ENCODE assay signal across 22 mouse cellular contexts in the genomic region with DNA sequence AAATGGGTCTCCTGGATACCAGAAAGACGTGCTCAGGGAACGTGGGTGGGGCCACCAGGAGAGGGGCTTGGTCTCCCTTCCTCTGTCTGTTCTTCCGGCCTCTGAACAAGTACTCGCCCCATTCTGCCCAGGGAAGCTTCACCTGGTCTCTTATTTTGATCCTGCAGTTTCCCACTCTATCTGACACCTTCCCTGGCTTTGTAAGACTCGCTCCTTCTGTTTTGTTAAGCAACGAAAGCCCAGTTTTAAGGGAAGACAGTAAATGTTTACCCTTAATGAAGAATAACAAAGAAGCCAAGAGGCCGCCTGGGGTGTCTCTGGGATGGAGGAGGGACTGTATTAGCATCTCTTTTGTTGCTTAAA. TPM values are rescaled to one million over a fixed set of nuclear protein-coding genes. Genes with fewer than 3 reads are reported as not detected.
DNase-seq lines count a peak whose midpoint lies in the region; ATAC-seq and TF ChIP-seq lines count a peak whose summit lies in the region.
"Had no signal": no experiment of that assay in that cellular context is flagged by ENCODE, and none has a peak within 500 bp of the region (broad histone marks: within the 10 kb centered on the region; RNA-seq: fewer than 3 reads in every experiment).

No protein-coding gene starts in this region.

- H3K4me2 ChIP-seq in hindbrain, embryonic 14.5 days (replicated peaks), result no peak overlapping the region
- no peak overlapping the region for H3K4me2 ChIP-seq in limb, embryonic 11.5 days (ENCODE audit: low read depth, severe bottlenecking)
- no peak overlapping the region for H3K4me2 ChIP-seq in kidney, embryonic 16.5 days (replicated peaks; ENCODE audit: low read depth, low read length)
- H3K4me2 ChIP-seq: forebrain, embryonic 15.5 days; kidney, embryonic 15.5 days; midbrain, embryonic 13.5 days had no signal

- WGBS in hindbrain, embryonic 10.5 days, result 5% methylated on average over 7 of the region's 7 CpGs
- WGBS in hindbrain, embryonic 14.5 days, result 5% methylated on average over 7 of the region's 7 CpGs
- WGBS in limb, embryonic 11.5 days, result 17% methylated on average over 7 of the region's 7 CpGs
- 22% methylated on average over 7 of the region's 7 CpGs for WGBS in kidney, embryonic 16.5 days

- no peak for ATAC-seq in hindbrain, embryonic 14.5 days (ENCODE audit: low FRiP score)
- peak; percentile 51 for ATAC-seq in CD4-positive, CD25-positive, alpha-beta regulatory T cell, adult 4 months
- peak; percentile 61; the same call in 1 of the 2 replicates for ATAC-seq in G1E (ENCODE audit: extremely low read depth, insufficient number of reproducible peaks, low FRiP score, poor library complexity, severe bottlenecking)
- ATAC-seq in limb, embryonic 11.5 days (ENCODE audit: insufficient number of reproducible peaks, low FRiP score, low TSS enrichment, low read depth), result no peak
- ATAC-seq in kidney, embryonic 16.5 days (ENCODE audit: low FRiP score, low TSS enrichment), result no peak
- ATAC-seq: forebrain, embryonic 15.5 days; hindbrain, embryonic 16.5 days; liver, postnatal 0 days; midbrain, embryonic 13.5 days had no signal

- TF ChIP-seq CTCF in G1E (IDR thresholded peaks at IDR 0.05; ENCODE audit: low read depth, low read length), result no peak

- H3K9me3 ChIP-seq in hindbrain, embryonic 10.5 days, result no peaks in the 10 kb centered on the region
- H3K9me3 ChIP-seq in hindbrain, embryonic 14.5 days (ENCODE audit: control insufficient read depth, low read length), result no peaks in the 10 kb centered on the region
- no peaks in the 10 kb centered on the region for H3K9me3 ChIP-seq in G1E (replicated peaks)
- no peaks in the 10 kb centered on the region for H3K9me3 ChIP-seq in limb, embryonic 11.5 days (ENCODE audit: control insufficient read depth, low read length)
- no peaks in the 10 kb centered on the region for H3K9me3 ChIP-seq in kidney, embryonic 16.5 days (ENCODE audit: low read length)
- H3K9me3 ChIP-seq: forebrain, embryonic 15.5 days; heart, embryonic 10.5 days; kidney, embryonic 15.5 days; midbrain, embryonic 13.5 days had no signal

- peaks cover 16% of the 10 kb centered on the region for H3K4me1 ChIP-seq in hindbrain, embryonic 10.5 days (replicated peaks)
- H3K4me1 ChIP-seq in hindbrain, embryonic 14.5 days (replicated peaks; ENCODE audit: control insufficient read depth, insufficient read depth, low read length), result 0 out of 2 replicates have a peak, but pooled peaks cover 4% of the 10 kb centered on the region
- H3K4me1 ChIP-seq in G1E (ENCODE audit: insufficient read depth, low read depth, low read length), result peaks cover 49% of the 10 kb centered on the region
- H3K4me1 ChIP-seq in limb, embryonic 11.5 days (ENCODE audit: control insufficient read depth, insufficient read depth, low read length), result peaks cover 8% of the 10 kb centered on the region
- H3K4me1 ChIP-seq in kidney, embryonic 16.5 days (ENCODE audit: insufficient read depth, low read length), result peaks cover 10% of the 10 kb centered on the region
- H3K4me1 ChIP-seq: forebrain, embryonic 15.5 days had no signal

- H3K27ac ChIP-seq in hindbrain, embryonic 10.5 days, result peak overlapping the region; percentile 60; the same call in 1 of the 2 replicates
- H3K27ac ChIP-seq in hindbrain, embryonic 14.5 days, result no peak overlapping the region
- no peak overlapping the region for H3K27ac ChIP-seq in limb, embryonic 11.5 days (replicated peaks; ENCODE audit: low read depth, low read length)
- no peak overlapping the region for H3K27ac ChIP-seq in kidney, embryonic 16.5 days (ENCODE audit: low read length)
- H3K27ac ChIP-seq: forebrain, embryonic 15.5 days; heart, embryonic 10.5 days; kidney, embryonic 15.5 days; left cerebral cortex, adult 2 months; midbrain, embryonic 13.5 days had no signal

- peaks cover 25% of the 10 kb centered on the region for H3K27me3 ChIP-seq in hindbrain, embryonic 10.5 days (ENCODE audit: insufficient read depth, poor library complexity, severe bottlenecking)
- H3K27me3 ChIP-seq in hindbrain, embryonic 14.5 days (ENCODE audit: control insufficient read depth, insufficient read depth, low read length), result no peaks in the 10 kb centered on the region
- H3K27me3 ChIP-seq in G1E (ENCODE audit: insufficient read depth, low read length), result peaks cover 11% of the 10 kb centered on the region; the same call in 1 of the 2 replicates
- no peaks in the 10 kb centered on the region for H3K27me3 ChIP-seq in limb, embryonic 11.5 days (ENCODE audit: control insufficient read depth, insufficient read depth, low read length)
- no peaks in the 10 kb centered on the region for H3K27me3 ChIP-seq in kidney, embryonic 16.5 days (ENCODE audit: insufficient read depth, low read length)

- DNase-seq in hindbrain, embryonic 10.5 days (ENCODE audit: low spot score), result no peak
- no peak for DNase-seq in hindbrain, embryonic 14.5 days (ENCODE audit: low spot score)
- DNase-seq in G1E (ENCODE audit: low spot score), result no peak
- DNase-seq in limb, embryonic 11.5 days (ENCODE audit: low spot score), result no peak
- DNase-seq in cerebellum, adult 11 months, result no peak
- no peak for DNase-seq in left cerebral cortex, adult 9 months (ENCODE audit: low spot score in 2 of 2)
- DNase-seq: adrenal gland, postnatal 10 days; cerebellum, adult 8-10 months; cerebellum, postnatal 36 days; heart, postnatal 4 days; kidney, adult 11 months; left cerebral cortex, postnatal 4 days; liver, postnatal 0 days; lung, postnatal 10 days had no signal

- no peaks in the 10 kb centered on the region for H3K36me3 ChIP-seq in hindbrain, embryonic 10.5 days
- no peaks in the 10 kb centered on the region for H3K36me3 ChIP-seq in hindbrain, embryonic 14.5 days (replicated peaks; ENCODE audit: control insufficient read depth, insufficient read depth)
- H3K36me3 ChIP-seq in G1E (replicated peaks), result no peaks in the 10 kb centered on the region
- no peaks in the 10 kb centered on the region for H3K36me3 ChIP-seq in limb, embryonic 11.5 days (ENCODE audit: control insufficient read depth, insufficient read depth, low read length)
- no peaks in the 10 kb centered on the region for H3K36me3 ChIP-seq in kidney, embryonic 16.5 days (ENCODE audit: insufficient read depth, low read length)
- H3K36me3 ChIP-seq: forebrain, embryonic 15.5 days; heart, embryonic 10.5 days; kidney, embryonic 15.5 days; midbrain, embryonic 13.5 days had no signal

- no peak overlapping the region for H3K9ac ChIP-seq in hindbrain, embryonic 14.5 days
- 0 out of 2 replicates have a peak overlapping the region, but pooled peaks have one; percentile 2 for H3K9ac ChIP-seq in limb, embryonic 11.5 days (ENCODE audit: low read length)
- no peak overlapping the region for H3K9ac ChIP-seq in kidney, embryonic 16.5 days (replicated peaks; ENCODE audit: low read length)
- H3K9ac ChIP-seq: forebrain, embryonic 15.5 days; kidney, embryonic 15.5 days; liver, postnatal 0 days; midbrain, embryonic 13.5 days had no signal

- H3K4me3 ChIP-seq in hindbrain, embryonic 10.5 days, result no peak overlapping the region
- H3K4me3 ChIP-seq in hindbrain, embryonic 14.5 days (replicated peaks; ENCODE audit: low read length), result no peak overlapping the region
- H3K4me3 ChIP-seq in G1E (ENCODE audit: low read depth, low read length), result no peak overlapping the region; the same call in 1 of the 2 replicates
- H3K4me3 ChIP-seq in limb, embryonic 11.5 days (ENCODE audit: low read depth, low read length), result no peak overlapping the region
- H3K4me3 ChIP-seq in kidney, embryonic 16.5 days (ENCODE audit: low read length), result no peak overlapping the region
- H3K4me3 ChIP-seq: forebrain, embryonic 15.5 days; heart, embryonic 10.5 days; kidney, embryonic 15.5 days; left cerebral cortex, adult 2 months; midbrain, embryonic 13.5 days had no signal

RNA-seq across cellular contexts. Expression of a gene that starts 7.0 kb away (rescaled TPM):
- 494 and 510 TPM in 2 replicates for polyA plus RNA-seq in hindbrain, embryonic 10.5 days (2016; fragmentation: Nextera tagmentation; extraction: Ambion mirVana)
- polyA plus RNA-seq in hindbrain, embryonic 14.5 days (2014; fragmentation: Nextera tagmentation; extraction: Ambion mirVana), result 287 and 316 TPM in 2 replicates
- 100 to 1,000 TPM; 106 to 135 TPM for polyA plus RNA-seq in CD4-positive, CD25-positive, alpha-beta regulatory T cell, adult 4 months (2017; shearing (Covaris generic))
- total RNA-seq in G1E (2014; fragmentation: Nextera tagmentation), result 161 and 189 TPM in 2 replicates
- total RNA-seq in G1E (2017), result 177 and 198 TPM in 2 replicates
- 503 and 573 TPM in 2 replicates for polyA plus RNA-seq in G1E (2012)
- polyA plus RNA-seq in limb, embryonic 11.5 days (2014; fragmentation: Nextera tagmentation; extraction: Ambion mirVana), result 726 and 743 TPM in 2 replicates
- 367 and 386 TPM in 2 replicates for polyA plus RNA-seq in kidney, embryonic 16.5 days (2015; fragmentation: Nextera tagmentation; extraction: Ambion mirVana)

RNA-seq across cellular contexts. Expression of a gene that starts 35.6 kb away (rescaled TPM):
- polyA plus RNA-seq in hindbrain, embryonic 10.5 days (2016; fragmentation: Nextera tagmentation; extraction: Ambion mirVana), result 1.2 and 1.4 TPM in 2 replicates
- polyA plus RNA-seq in hindbrain, embryonic 14.5 days (2014; fragmentation: Nextera tagmentation; extraction: Ambion mirVana), result 0.37 and 0.73 TPM in 2 replicates
- polyA plus RNA-seq in CD4-positive, CD25-positive, alpha-beta regulatory T cell, adult 4 months (2017; shearing (Covaris generic)), result under 1 TPM in 1 of 2 experiments, not detected in 1; 0.22 TPM
- total RNA-seq in G1E (2014; fragmentation: Nextera tagmentation) (not detected in 2 replicates), G1E (2017) (0.06 and 0.16 TPM in 2 replicates)
- not detected in 2 replicates for polyA plus RNA-seq in G1E (2012)
- polyA plus RNA-seq in limb, embryonic 11.5 days (2014; fragmentation: Nextera tagmentation; extraction: Ambion mirVana), result 0.27 and 0.52 TPM in 2 replicates
- 1.5 and 2.4 TPM in 2 replicates for polyA plus RNA-seq in kidney, embryonic 16.5 days (2015; fragmentation: Nextera tagmentation; extraction: Ambion mirVana)

Comparison
In these comparisons a context has a peak if more than half of its experiments do, and no peak if none do; other contexts are left out.
1. ATAC-seq: peak in CD4-positive, CD25-positive, alpha-beta regulatory T cell, adult 4 months (single experiment) and G1E (single experiment); none in hindbrain, embryonic 14.5 days (single experiment), limb, embryonic 11.5 days (single experiment) and kidney, embryonic 16.5 days (single experiment).